Mouse (Mus musculus): ENCODE measurements around the gene Ngfr.
"Not testable (repeated sequence)": the region's sequence is repeated elsewhere in the genome, so short reads cannot be mapped to it uniquely, and the experiment has no call there.

The Ngfr gene

GRCm38 (mm10) chr11:95587423-95587951, at the start of gene Ngfr:
Gene Ngfr, minus strand, starts transcription at chr11:95587735.
- DNase-seq = peak; percentile 33 to 52

DNA sequence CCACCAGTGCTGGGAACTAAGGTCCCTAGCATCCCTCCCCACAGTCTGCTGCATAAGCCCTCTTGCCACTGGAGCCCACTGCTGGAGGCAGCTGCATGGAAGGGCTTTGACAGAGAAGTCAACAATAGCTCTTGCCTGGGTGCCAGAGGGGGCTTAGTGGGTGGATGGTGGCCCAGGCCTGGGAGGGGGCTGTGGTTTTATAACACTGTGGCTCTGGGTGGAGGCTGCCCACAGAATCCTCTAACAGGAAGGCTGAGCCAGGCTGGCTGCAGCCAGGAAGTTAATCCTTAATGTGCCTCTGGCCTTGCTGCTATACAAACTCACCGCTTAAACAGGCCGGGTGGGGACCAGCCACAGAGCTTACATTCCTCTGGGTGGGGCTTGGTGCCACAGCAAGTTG, 47.5 kb upstream of the Ngfr start:
- no peak for DNase-seq

- no peak for DNase-seq
Measured at GRCm38 (mm10) chr11:95633512-95634000, 46.0 kb upstream of the Ngfr start.

DNA sequence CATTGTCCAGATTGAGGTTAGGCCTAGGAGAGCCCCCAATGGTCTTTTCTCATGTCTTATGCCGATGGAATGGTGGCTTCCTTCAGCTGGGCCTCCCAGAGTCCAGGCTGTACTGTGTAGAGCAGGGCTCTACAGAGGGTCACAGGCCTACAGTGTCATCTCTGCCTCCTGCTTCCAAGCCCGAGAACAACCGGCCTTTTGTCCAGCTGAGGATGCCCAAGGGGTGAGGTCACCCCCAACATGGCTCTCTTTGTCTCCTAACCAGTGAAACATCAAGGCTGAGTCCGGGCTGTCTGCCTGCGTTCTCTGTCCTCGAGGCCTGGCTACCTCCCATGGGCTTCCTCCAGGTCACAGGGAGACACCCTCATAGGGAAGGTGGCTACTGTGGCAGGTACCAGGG, 44.9 kb upstream of the Ngfr start:
- no peak for DNase-seq

- no peak for DNase-seq
Measured at GRCm38 (mm10) chr11:95631301-95631700, 43.8 kb upstream of the Ngfr start.

GRCm38 (mm10) chr11:95630558-95630957, 43.0 kb upstream of the Ngfr start:
- no peak for DNase-seq

GRCm38 (mm10) chr11:95622426-95622825, 34.9 kb upstream of the Ngfr start:
- DNase-seq = no peak

- no peak for DNase-seq
Measured at GRCm38 (mm10) chr11:95621541-95622130, 34.1 kb upstream of the Ngfr start.

DNA sequence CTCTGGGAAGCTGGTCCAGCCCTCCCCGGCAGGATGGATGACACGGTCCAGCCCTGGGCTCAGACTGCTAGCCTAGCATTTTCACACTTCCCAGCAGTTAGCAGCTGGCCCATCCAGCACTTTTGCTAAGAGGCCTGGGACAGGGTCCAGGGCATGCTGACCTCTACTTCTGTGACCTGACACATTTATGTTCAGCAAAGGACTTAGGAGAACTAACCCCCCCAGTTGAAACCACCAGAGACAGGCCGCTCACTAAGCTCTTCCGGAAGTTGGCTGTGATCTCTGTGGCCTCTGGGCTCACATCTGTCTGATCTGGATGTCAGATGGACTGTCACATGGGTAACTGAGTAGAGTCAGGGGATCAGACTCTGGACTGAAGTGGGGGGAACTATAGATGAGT, 33.5 kb upstream of the Ngfr start:
- no peak for DNase-seq

GRCm38 (mm10) chr11:95619886-95620444, 32.4 kb upstream of the Ngfr start:
- no peak for DNase-seq

DNA sequence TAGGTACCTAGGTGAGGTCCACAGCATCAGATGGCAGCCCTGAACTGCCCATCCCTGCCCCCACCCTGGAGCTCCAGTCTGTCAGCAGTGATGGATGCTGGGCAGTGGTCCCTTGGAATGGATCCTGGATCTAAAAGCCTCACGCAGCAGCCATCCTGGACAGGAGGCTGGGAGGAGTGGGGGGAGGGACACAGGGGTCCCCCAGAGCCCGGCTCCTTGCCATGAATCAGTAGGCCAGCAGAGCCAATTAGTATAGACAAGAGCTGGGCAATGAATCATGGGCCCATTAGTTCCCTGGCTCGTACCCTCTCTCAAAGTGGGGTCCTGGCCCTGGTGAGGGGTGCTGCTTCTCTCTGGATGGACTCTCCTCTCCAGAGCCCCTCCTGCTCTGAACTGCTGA, 31.5 kb upstream of the Ngfr start:
- no peak for DNase-seq

- DNase-seq = peak in 1 of 2 experiments; percentile 7
Measured at GRCm38 (mm10) chr11:95617785-95618465, 30.4 kb upstream of the Ngfr start.

DNA sequence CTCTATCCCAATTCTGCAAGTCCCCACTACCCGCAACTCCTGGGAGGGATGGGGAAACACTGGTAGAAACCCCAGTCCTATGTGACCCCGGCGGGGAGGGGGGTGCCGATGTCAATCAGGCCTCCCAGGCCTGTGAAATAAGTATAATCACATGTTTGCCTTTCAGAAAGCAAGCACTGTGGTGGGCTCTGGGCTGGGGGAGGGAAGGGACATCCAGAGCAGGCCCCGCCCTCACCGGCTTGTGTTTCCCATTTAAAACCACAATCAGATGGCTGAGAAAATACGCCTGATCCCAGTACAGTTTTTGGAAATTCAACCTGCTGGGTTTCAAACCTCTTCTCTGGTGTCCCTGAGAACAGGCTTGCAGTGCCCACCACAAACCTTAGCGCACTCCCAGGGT, 27.2 kb upstream of the Ngfr start:
- DNase-seq = no peak

DNA sequence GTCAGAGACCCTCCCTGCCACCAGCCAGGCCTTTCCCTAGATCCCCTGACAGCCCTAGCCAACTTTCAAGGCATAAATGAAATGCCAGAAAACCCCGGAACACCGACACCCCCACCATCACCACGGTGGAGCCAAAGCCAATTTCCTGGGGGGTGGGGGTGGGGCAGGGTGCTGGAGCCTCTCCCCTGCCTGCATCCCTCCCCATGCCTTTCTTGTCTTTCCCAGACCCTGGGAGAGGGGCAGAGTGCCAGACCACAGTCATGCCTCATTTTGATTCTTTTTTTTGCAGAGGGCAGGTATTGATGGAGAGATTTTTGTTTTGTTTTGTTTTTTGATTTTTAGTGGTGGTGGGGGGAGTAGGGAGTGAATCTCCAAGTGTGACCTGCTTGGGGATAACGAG, 23.7 kb upstream of the Ngfr start:
- DNase-seq = no peak

DNA sequence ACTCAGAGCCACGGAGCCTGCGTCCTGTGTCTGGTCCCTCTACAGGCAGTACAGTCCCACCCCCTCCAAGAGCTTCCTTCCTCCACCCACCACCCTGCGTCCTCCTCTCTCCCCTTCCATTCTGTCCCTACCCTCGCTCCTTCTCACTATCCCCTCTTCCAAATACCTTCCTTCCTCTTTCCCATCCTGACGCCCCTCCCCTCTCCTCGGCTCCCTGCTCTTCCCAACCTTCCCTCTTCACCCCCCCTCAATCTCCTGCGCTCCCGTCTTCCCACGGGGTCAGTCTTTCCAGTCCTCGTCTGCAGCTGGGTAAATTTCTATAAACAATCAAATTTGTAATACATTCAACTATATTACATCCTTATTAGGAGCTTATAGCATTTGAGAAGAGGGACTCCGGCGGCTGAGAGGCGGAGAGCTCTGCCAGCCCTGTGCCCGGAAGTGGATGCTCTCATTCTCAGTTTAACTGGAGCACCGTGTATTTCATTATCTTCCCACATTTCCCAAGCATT, 22.9 kb upstream of the Ngfr start:
- DNase-seq = no peak

DNA sequence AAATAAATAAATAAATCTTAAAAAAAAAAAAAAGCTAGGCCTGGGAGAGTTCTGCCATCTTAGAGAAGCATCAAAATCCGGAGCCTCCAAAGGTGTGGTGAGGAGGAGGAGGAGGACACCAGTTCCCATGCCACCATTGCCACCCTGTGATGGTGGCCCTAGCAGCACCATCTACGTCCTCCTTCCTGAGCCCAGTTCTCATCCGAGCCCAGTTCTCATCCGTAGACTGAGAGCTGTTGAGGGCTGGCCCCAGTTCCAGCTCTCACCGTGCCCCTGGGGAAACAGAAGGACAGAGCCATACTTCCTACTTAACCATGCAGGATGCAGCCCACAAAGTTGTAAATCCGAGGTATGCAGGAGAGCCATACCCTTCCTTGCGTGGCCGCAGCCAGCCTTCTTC, 22.4 kb upstream of the Ngfr start:
- no peak for DNase-seq

DNA sequence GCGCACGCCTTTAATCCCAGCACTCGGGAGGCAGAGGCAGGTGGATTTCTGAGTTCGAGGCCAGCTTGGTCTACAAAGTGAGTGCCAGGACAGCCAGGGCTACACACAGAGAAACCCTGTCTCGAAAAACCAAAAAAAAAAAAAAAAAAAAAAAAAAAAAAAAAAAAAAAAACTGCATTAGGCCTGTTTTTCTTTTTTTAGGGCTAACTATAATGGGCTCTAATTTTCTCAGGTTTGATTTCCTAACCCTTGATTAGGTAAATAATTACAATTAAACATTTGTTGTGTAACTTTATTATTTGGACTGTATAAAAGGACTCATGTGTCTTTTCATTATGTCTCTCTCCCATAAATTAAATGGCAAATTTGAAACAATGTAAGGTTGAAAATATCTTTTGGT, 19.8 kb upstream of the Ngfr start:
- not testable (repeated sequence) for DNase-seq

GRCm38 (mm10) chr11:95598214-95599062, 10.9 kb upstream of the Ngfr start:
- no peak for DNase-seq

- DNase-seq = no peak
Measured at GRCm38 (mm10) chr11:95597741-95598140, 10.2 kb upstream of the Ngfr start.

- DNase-seq = no peak
Measured at GRCm38 (mm10) chr11:95596704-95597103, 9.2 kb upstream of the Ngfr start.

- DNase-seq = no peak
Measured at GRCm38 (mm10) chr11:95596150-95596515, 8.6 kb upstream of the Ngfr start.

GRCm38 (mm10) chr11:95595438-95596149, 8.1 kb upstream of the Ngfr start:
- no peak for DNase-seq

Measured in cerebellum, postnatal 36 days (tissue).